Mouse (Mus musculus) heart, embryonic 15.5 days (tissue): ENCODE measurements around the gene Gm49711. TPM values are rescaled to one million over a fixed set of nuclear protein-coding genes. Genes with fewer than 3 reads are reported as not detected.
A peak's percentile ranks its signal among the peaks of the same experiment; 100 is the strongest.

Source experiments
- ATAC-seq: fragments of 200-750 bp; cut with Nextera tagmentation; replicated peaks from 2 replicates; pipeline ENCODE4 v1.8.0; 2017; ENCODE audit warnings: low read depth, moderate TSS enrichment; ENCODE audit not compliant: insufficient number of reproducible peaks, insufficient read depth, low FRiP score
- H3K27ac ChIP-seq: fragments of 300-500 bp; sonication (generic); 2 replicates; pipeline ENCODE4 v1.5.1; 2015; ENCODE audit warnings: mild to moderate bottlenecking, inconsistent platforms
- H3K27me3 ChIP-seq: fragments of 300-500 bp; sonication (generic); 2 replicates; pipeline ENCODE4 v1.6.1; 2015; ENCODE audit warnings: inconsistent platforms
- H3K36me3 ChIP-seq: fragments of 300-500 bp; sonication (generic); 2 replicates; pipeline ENCODE4 v1.6.1; 2015; ENCODE audit warnings: mild to moderate bottlenecking, inconsistent platforms
- H3K4me1 ChIP-seq: fragments of 300-500 bp; sonication (generic); replicated peaks from 2 replicates; pipeline ENCODE4 v1.6.1; 2015; ENCODE audit warnings: inconsistent platforms
- H3K4me2 ChIP-seq: fragments of 300-500 bp; sonication (generic); 2 replicates; pipeline ENCODE4 v1.6.1; 2015; ENCODE audit warnings: inconsistent platforms, mild to moderate bottlenecking, moderate library complexity
- H3K4me3 ChIP-seq: fragments of 300-500 bp; sonication (generic); 2 replicates; pipeline ENCODE4 v1.5.1; 2015; ENCODE audit warnings: mild to moderate bottlenecking, inconsistent platforms
- H3K9ac ChIP-seq: fragments of 300-500 bp; sonication (generic); 2 replicates; pipeline ENCODE4 v1.6.1; 2015; ENCODE audit warnings: mild to moderate bottlenecking, inconsistent platforms
- H3K9me3 ChIP-seq: fragments of 300-500 bp; sonication (generic); replicated peaks from 2 replicates; pipeline ENCODE4 v1.6.1; 2016; ENCODE audit warnings: inconsistent platforms
- WGBS: fragments of 180-500 bp; shearing (Covaris S2); methylation state at CpG from one replicate; pipeline ENCODE4 v1.1.7; 2015; ENCODE audit warnings: mixed read lengths; 5-methylcytosine and 5-hydroxymethylcytosine counted together
- polyA plus RNA-seq: library from polyadenylated mRNA; unstranded; fragments of >200 nt; fragmentation: Nextera tagmentation; extraction: Ambion mirVana; gene quantifications from 2 replicates; pipeline ENCODE4 v1.2.1, GENCODE M21; 2015

Gm49711 gene
- polyA plus RNA-seq, 1 experiment from 2014 or later, result not detected

- Histone ChIP-seq H3K4me1 (peaks cover 15% of the 10 kb centered on the region), H3K27ac (peak overlapping the region; percentile 84), H3K4me3 (no peak overlapping the region), H3K36me3 (no peaks in the 10 kb centered on the region), H3K9me3 (no peaks in the 10 kb centered on the region), H3K9ac (no peak overlapping the region), H3K4me2 (no peak overlapping the region), H3K27me3 (no peaks in the 10 kb centered on the region)
- WGBS, result 45% methylated on average over 9 of the region's 9 CpGs
- ATAC-seq, result peak; percentile 82
Observed at GRCm38 (mm10) chr16:92103572-92104331, 45.6 kb downstream of the Gm49711 start.

- Histone ChIP-seq H3K36me3 (no peaks in the 10 kb centered on the region), H3K27ac (peak overlapping the region; percentile 84), H3K4me1 (peaks cover 15% of the 10 kb centered on the region), H3K9me3 (no peaks in the 10 kb centered on the region), H3K4me3 (no peak overlapping the region), H3K4me2 (no peak overlapping the region), H3K9ac (no peak overlapping the region), H3K27me3 (no peaks in the 10 kb centered on the region)
- 87% methylated on average over 2 of the region's 2 CpGs for WGBS
- ATAC-seq, result no peak
Observed at GRCm38 (mm10) chr16:92104332-92104590, 46.1 kb downstream of the Gm49711 start.

DNA sequence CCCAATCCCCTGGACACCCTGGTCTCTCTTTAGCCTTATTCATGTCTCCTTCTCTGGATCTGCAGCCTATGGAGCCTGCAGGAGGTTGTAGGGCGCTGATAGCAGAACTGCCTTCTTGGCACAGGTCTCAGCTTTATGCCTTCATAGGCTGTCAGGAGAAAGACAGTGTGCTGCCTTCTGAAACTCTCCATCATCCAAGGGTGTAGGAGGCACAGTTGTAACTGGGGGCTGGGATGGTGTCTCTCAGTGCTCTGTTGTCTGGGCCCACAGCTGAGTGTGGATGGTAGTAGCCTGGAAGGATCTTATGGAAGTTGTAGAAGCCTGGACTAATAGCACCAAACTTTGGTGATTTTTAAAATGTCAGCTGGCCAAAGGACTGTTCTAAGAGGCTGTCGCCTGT lies 46.8 kb downstream of the Gm49711 start:
- Histone ChIP-seq H3K9me3 (no peaks in the 10 kb centered on the region), H3K9ac (no peak overlapping the region), H3K27ac (no peak overlapping the region), H3K4me2 (no peak overlapping the region), H3K4me1 (peaks cover 15% of the 10 kb centered on the region), H3K36me3 (no peaks in the 10 kb centered on the region), H3K27me3 (no peaks in the 10 kb centered on the region), H3K4me3 (no peak overlapping the region)
- ATAC-seq, result no peak
- WGBS, result 93% methylated on average over 2 of the region's 2 CpGs

- Histone ChIP-seq H3K9me3 (no peaks in the 10 kb centered on the region), H3K9ac (no peak overlapping the region), H3K4me2 (no peak overlapping the region), H3K4me1 (peaks cover 15% of the 10 kb centered on the region), H3K36me3 (no peaks in the 10 kb centered on the region), H3K27ac (no peak overlapping the region), H3K27me3 (no peaks in the 10 kb centered on the region), H3K4me3 (no peak overlapping the region)
- WGBS, result 80% methylated on average over 3 of the region's 3 CpGs
- no peak for ATAC-seq
Observed at GRCm38 (mm10) chr16:92105631-92106030, 47.5 kb downstream of the Gm49711 start.

DNA sequence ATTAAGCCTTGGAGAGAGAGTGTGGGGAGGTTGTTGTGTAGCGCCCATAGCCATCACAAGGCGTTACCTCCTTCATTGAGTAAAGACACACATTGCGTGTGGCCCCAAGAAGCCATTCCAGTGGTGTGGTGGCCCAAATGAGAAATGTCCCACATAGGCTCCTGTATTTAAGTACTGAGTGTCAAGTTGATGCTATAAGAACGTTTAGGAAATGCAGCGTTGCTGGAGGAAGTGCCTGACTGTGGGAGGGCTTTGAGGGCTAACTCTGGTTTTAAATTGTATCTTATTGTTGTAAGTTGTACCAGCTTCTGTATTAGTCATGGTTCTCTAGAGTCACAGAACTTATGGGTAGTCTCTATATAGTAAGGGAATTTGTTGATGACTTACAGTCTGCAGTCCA lies 49.2 kb downstream of the Gm49711 start:
- no peak overlapping the region for H3K9ac ChIP-seq
- no peak for ATAC-seq
- 87% methylated on average over 5 of the region's 5 CpGs for WGBS

DNA sequence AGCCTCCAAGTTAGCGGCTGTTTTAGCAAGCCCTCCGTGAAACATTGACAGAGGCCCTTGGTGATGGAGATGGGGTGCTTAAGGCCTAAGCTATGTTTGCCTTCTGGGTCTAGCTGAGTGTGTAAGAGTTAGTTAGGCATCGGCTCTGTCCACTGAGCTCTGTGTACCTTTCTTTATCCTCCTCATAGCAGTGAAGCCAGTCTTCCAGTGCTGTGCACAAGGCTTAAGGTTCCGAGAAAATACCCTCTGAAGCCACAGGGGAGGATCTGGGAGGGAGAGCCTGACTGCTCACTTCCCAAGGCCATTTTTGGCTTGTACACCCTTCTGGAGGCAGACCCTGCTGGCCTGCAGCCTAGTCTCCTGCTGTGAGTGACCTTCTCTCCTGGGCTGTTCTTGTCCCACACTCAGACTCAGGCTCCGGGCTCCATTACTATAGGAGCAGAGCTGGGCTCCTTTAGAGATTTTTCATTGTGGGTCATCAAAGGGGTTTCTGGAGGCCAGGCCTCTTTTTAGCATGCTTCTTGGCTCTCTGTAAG lies 56.7 kb downstream of the Gm49711 start:
- WGBS, result 68% methylated on average over 5 of the region's 5 CpGs
- Histone ChIP-seq H3K9me3 (no peaks in the 10 kb centered on the region), H3K4me2 (no peak overlapping the region), H3K27ac (peak overlapping the region; percentile 49), H3K4me1 (peaks cover 23% of the 10 kb centered on the region), H3K4me3 (no peak overlapping the region), H3K9ac (0 out of 2 replicates have a peak overlapping the region, but pooled peaks have one; percentile 6), H3K27me3 (no peaks in the 10 kb centered on the region), H3K36me3 (peaks cover 5% of the 10 kb centered on the region; the same call in 1 of the 2 replicates)
- peak; percentile 51; the same call in 1 of the 2 replicates for ATAC-seq

More for the DNA sequence above, 49.2 kb downstream of the Gm49711 start:
- Histone ChIP-seq H3K27me3 (no peaks in the 10 kb centered on the region), H3K4me2 (no peak overlapping the region), H3K4me1 (peaks cover 12% of the 10 kb centered on the region), H3K36me3 (no peaks in the 10 kb centered on the region; the same call in 1 of the 2 replicates), H3K9me3 (no peaks in the 10 kb centered on the region), H3K27ac (no peak overlapping the region), H3K4me3 (no peak overlapping the region)

GRCm38 (mm10) chr16:92115611-92116421 lies 57.7 kb downstream of the Gm49711 start:
- no peak for ATAC-seq
- 47% methylated on average over 20 of the region's 20 CpGs for WGBS
- Histone ChIP-seq H3K27ac (no peak overlapping the region), H3K9me3 (no peaks in the 10 kb centered on the region), H3K9ac (no peak overlapping the region), H3K4me3 (no peak overlapping the region), H3K4me2 (peak overlapping the region; percentile 29), H3K27me3 (no peaks in the 10 kb centered on the region), H3K36me3 (peaks cover 5% of the 10 kb centered on the region; the same call in 1 of the 2 replicates), H3K4me1 (peaks cover 23% of the 10 kb centered on the region)

DNA sequence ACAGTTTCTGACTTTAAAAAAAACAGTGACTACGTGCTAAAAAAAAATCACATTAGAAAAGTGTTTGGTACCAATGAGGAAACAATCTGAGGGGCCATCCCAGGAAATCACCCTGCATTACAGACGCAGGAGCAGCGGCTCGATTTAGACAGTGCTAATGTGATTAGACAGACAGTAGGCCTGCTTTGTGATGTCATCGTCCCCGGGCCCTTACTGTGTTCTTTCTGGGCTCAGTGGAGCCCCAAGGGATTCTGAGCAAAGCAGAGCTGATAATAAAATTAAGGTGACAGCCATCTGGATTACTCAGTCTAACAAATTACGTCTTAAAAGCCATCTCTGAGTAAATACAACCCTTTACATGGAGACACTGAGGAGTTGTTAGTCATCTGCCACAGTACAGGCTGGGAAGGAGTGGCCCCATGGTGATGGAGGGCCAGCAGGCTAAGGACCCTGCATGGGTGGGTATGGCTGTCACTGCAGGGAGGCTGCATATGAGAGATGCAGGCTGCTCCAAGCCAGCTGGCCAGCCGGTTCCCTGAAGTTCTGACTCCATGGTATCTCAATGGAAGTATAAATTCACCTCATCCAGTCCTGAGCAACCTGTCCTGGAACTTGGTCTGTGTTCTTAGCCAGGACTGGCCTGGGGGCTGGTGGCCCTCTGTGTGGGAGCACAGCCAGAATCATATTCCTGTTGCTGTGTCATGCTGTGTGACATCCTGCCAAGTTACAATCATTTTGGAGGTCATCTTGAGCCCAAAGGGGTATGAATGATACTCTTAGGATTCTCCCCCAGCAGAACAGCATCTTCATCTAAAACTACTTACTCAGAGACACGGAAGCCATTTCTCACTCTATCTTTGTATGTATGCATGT lies 59.5 kb downstream of the Gm49711 start:
- H3K4me2 ChIP-seq, result no peak overlapping the region
- H3K9ac ChIP-seq, result no peak overlapping the region
- H3K4me3 ChIP-seq, result no peak overlapping the region
- H3K4me1 ChIP-seq, result peaks cover 23% of the 10 kb centered on the region
- ATAC-seq, result no peak; the same call in 1 of the 2 replicates
- 65% methylated on average over 9 of the region's 9 CpGs for WGBS
- no peaks in the 10 kb centered on the region for H3K27me3 ChIP-seq
- peaks cover 3% of the 10 kb centered on the region; the same call in 1 of the 2 replicates for H3K36me3 ChIP-seq
- H3K9me3 ChIP-seq, result no peaks in the 10 kb centered on the region
- no peak overlapping the region for H3K27ac ChIP-seq

DNA sequence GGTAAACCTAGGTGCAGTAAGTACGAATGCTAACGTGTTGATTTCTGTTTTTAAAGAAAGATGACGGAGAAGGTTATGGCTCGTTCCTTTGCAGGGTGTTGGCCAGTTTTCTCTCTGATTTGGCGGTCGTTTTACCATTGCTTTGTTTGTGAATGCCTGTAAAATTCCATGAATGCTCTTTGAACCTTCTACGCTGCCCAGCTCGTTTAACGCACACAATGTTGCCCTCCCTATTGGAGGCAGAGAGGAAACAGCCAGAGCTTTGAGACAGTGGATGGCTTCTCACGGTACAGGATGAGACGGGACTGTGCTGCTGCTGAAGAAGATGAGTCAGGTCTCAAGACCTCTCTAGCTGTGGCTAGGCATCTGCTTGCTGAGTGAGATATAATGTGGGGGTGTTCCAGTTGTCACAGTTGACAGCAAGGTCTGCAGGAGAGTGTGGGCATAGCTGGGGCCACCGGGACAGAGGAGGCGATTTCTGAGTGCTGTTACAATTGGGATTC lies 60.9 kb downstream of the Gm49711 start:
- Histone ChIP-seq H3K27ac (no peak overlapping the region), H3K9me3 (no peaks in the 10 kb centered on the region), H3K4me2 (no peak overlapping the region), H3K4me1 (peaks cover 23% of the 10 kb centered on the region), H3K4me3 (no peak overlapping the region), H3K36me3 (no peaks in the 10 kb centered on the region), H3K27me3 (no peaks in the 10 kb centered on the region), H3K9ac (no peak overlapping the region)
- 56% methylated on average over 13 of the region's 13 CpGs for WGBS
- ATAC-seq, result no peak

- Histone ChIP-seq H3K4me2 (no peak overlapping the region), H3K27ac (no peak overlapping the region), H3K9me3 (peaks cover 4% of the 10 kb centered on the region; the same call in 1 of the 2 replicates), H3K4me1 (peaks cover 6% of the 10 kb centered on the region), H3K27me3 (no peaks in the 10 kb centered on the region), H3K9ac (no peak overlapping the region), H3K36me3 (no peaks in the 10 kb centered on the region), H3K4me3 (no peak overlapping the region)
- no peak for ATAC-seq
- 75% methylated on average over 17 of the region's 17 CpGs for WGBS
Observed at GRCm38 (mm10) chr16:92120899-92121531, 62.9 kb downstream of the Gm49711 start.
